Mouse (Mus musculus) erythroblast, embryonic 14.5 days (primary cell): ENCODE data around the gene Tmem132c.

ENCODE experiments used
- GATA1 ChIP-seq: IDR thresholded peaks from 2 replicates; pipeline ENCODE4 v1.6.1; 2012; ENCODE audit warnings: low read length, inconsistent platforms, mixed read lengths
- TAL1 ChIP-seq: IDR thresholded peaks from 3 replicates; pipeline ENCODE4 v1.6.1; 2012; ENCODE audit warnings: low read length, inconsistent platforms, mixed read lengths

GRCm38 (mm10) chr5:127281186-127281585 is 39.6 kb downstream of the Tmem132c start:
- TF ChIP-seq TAL1 (no peak), GATA1 (no peak)
